Mouse (Mus musculus) olfactory bulb, adult 2 months (tissue): ENCODE measurements around the gene Bri3bp. TPM values are rescaled to one million over a fixed set of nuclear protein-coding genes. Genes with fewer than 3 reads are reported as not detected.
"Not testable (repeated sequence)": the region's sequence is repeated elsewhere in the genome, so short reads cannot be mapped to it uniquely, and the experiment has no call there.

Experiments used
- H3K27ac ChIP-seq: fragments of 200-500 bp; 2 replicates; pipeline ENCODE4 v1.5.1; 2012; ENCODE audit warnings: low read depth, low read length; ENCODE audit not compliant: insufficient read depth
- H3K4me1 ChIP-seq: fragments of 200-500 bp; 2 replicates; pipeline ENCODE4 v1.6.1; 2012; ENCODE audit warnings: low read length; ENCODE audit not compliant: control insufficient read depth, insufficient read depth
- H3K4me3 ChIP-seq: fragments of 200-500 bp; 2 replicates; pipeline ENCODE4 v1.5.1; 2012; ENCODE audit warnings: mild to moderate bottlenecking, low read depth, low read length, moderate library complexity; ENCODE audit not compliant: insufficient read depth
- CTCF ChIP-seq: fragments of 200-500 bp; IDR thresholded peaks from 2 replicates; pipeline ENCODE4 v1.5.1; 2012; ENCODE audit warnings: low read depth, mild to moderate bottlenecking, low read length, moderate library complexity; ENCODE audit not compliant: insufficient read depth
- POLR2A ChIP-seq: fragments of 200-500 bp; IDR thresholded peaks from 2 replicates; pipeline ENCODE4 v1.6.1; 2012; ENCODE audit warnings: mild to moderate bottlenecking, low read depth, low read length, moderate library complexity; ENCODE audit not compliant: insufficient read depth
- WGBS: fragments of 180-500 bp; shearing (Covaris S2); methylation state at CpG from one replicate; pipeline ENCODE4 v1.1.7; 2018; 5-methylcytosine and 5-hydroxymethylcytosine counted together
- polyA plus RNA-seq: library from polyadenylated mRNA; stranded (reverse); fragments of >200 nt; gene quantifications from 2 replicates; pipeline ENCODE4 v1.2.4, GENCODE M21; 2012; ENCODE audit warnings: low replicate concordance; ENCODE audit not compliant: missing spikeins, insufficient read depth, insufficient read length

Gene Bri3bp
- polyA plus RNA-seq, 1 experiment = 46.8 TPM

GRCm38 (mm10) chr5:125479376-125479775, 38.0 kb downstream of the Bri3bp start:
- no peak for TF ChIP-seq POLR2A
- H3K27ac ChIP-seq = no peak overlapping the region
- peaks cover 16% of the 10 kb centered on the region for H3K4me1 ChIP-seq
- 95% methylated on average over 3 of the region's 3 CpGs for WGBS
- H3K4me3 ChIP-seq = no peak overlapping the region

GRCm38 (mm10) chr5:125480434-125481231, 39.3 kb downstream of the Bri3bp start:
- Histone ChIP-seq H3K4me3 (no peak overlapping the region), H3K27ac (no peak overlapping the region), H3K4me1 (peaks cover 16% of the 10 kb centered on the region)
- WGBS = 82% methylated on average over 11 of the region's 11 CpGs
- no peak for TF ChIP-seq CTCF
- no peak for TF ChIP-seq POLR2A

- Histone ChIP-seq H3K4me3 (no peak overlapping the region), H3K4me1 (peaks cover 6% of the 10 kb centered on the region), H3K27ac (no peak overlapping the region)
- WGBS = 95% methylated on average over 7 of the region's 7 CpGs
- TF ChIP-seq CTCF (no peak), POLR2A (no peak)
These were observed 41.1 kb downstream of the Bri3bp start for GRCm38 (mm10) chr5:125482474-125482873.

GRCm38 (mm10) chr5:125483712-125484611, 42.6 kb downstream of the Bri3bp start:
- no peak overlapping the region for H3K4me3 ChIP-seq
- WGBS = 87% methylated on average over 6 of the region's 6 CpGs

GRCm38 (mm10) chr5:125485031-125485778, 43.8 kb downstream of the Bri3bp start:
- Histone ChIP-seq H3K27ac (no peak overlapping the region), H3K4me3 (no peak overlapping the region), H3K4me1 (peaks cover 5% of the 10 kb centered on the region)
- TF ChIP-seq CTCF (no peak), POLR2A (no peak)
- WGBS = 95% methylated on average over 4 of the region's 4 CpGs

More at GRCm38 (mm10) chr5:125483712-125484611, 42.6 kb downstream of the Bri3bp start:
- Histone ChIP-seq H3K27ac (no peak overlapping the region), H3K4me1 (peaks cover 5% of the 10 kb centered on the region)
- no peak for TF ChIP-seq CTCF
- no peak for TF ChIP-seq POLR2A

GRCm38 (mm10) chr5:125486088-125486487, 44.7 kb downstream of the Bri3bp start:
- WGBS = 74% methylated on average over 1 of the region's 1 CpGs
- H3K4me1 ChIP-seq = peaks cover 5% of the 10 kb centered on the region
- H3K27ac ChIP-seq = no peak overlapping the region
- no peak overlapping the region for H3K4me3 ChIP-seq
- TF ChIP-seq CTCF (no peak), POLR2A (no peak)

GRCm38 (mm10) chr5:125487375-125488115, 46.2 kb downstream of the Bri3bp start:
- H3K27ac ChIP-seq = no peak overlapping the region
- TF ChIP-seq POLR2A (no peak), CTCF (no peak)
- no peak overlapping the region for H3K4me3 ChIP-seq
- H3K4me1 ChIP-seq = peaks cover 8% of the 10 kb centered on the region
- WGBS = 74% methylated on average over 11 of the region's 11 CpGs

GRCm38 (mm10) chr5:125488116-125488455, 46.7 kb downstream of the Bri3bp start:
- Histone ChIP-seq H3K4me3 (no peak overlapping the region), H3K4me1 (peaks cover 8% of the 10 kb centered on the region), H3K27ac (no peak overlapping the region)
- 80% methylated on average over 4 of the region's 4 CpGs for WGBS
- TF ChIP-seq POLR2A (no peak), CTCF (no peak)

- not testable (repeated sequence) for H3K4me1 ChIP-seq, H3K27ac ChIP-seq, H3K4me3 ChIP-seq
- WGBS = 84% methylated on average over 5 of the region's 5 CpGs
These were observed 47.6 kb downstream of the Bri3bp start for GRCm38 (mm10) chr5:125488953-125489352.
